Mouse (Mus musculus) hindbrain, embryonic 14.5 days (tissue): ENCODE measurements around the gene Emid1. TPM values are rescaled to one million over a fixed set of nuclear protein-coding genes. Genes with fewer than 3 reads are reported as not detected.

ENCODE experiments used
- ATAC-seq: fragments of 200-750 bp; cut with Nextera tagmentation; 2 replicates; pipeline ENCODE4 v1.8.0; 2017; ENCODE audit warnings: moderate number of reproducible peaks, mild to moderate bottlenecking, moderate TSS enrichment, moderate library complexity; ENCODE audit not compliant: low FRiP score
- DNase-seq: peaks from one replicate; pipeline ENCODE4 v3.0.0-alpha.2; 2015; ENCODE audit warnings: low spot score
- H3K27ac ChIP-seq: fragments of 300-500 bp; sonication (generic); 2 replicates; pipeline ENCODE4 v1.5.1; 2014; ENCODE audit warnings: mild to moderate bottlenecking, moderate library complexity
- H3K27me3 ChIP-seq: fragments of 300-500 bp; sonication (generic); 2 replicates; pipeline ENCODE4 v1.6.1; 2014; ENCODE audit warnings: mild to moderate bottlenecking, low read length, mixed read lengths; ENCODE audit not compliant: control insufficient read depth, insufficient read depth
- H3K36me3 ChIP-seq: fragments of 300-500 bp; sonication (generic); replicated peaks from 2 replicates; pipeline ENCODE4 v1.6.1; 2014; ENCODE audit not compliant: control insufficient read depth, insufficient read depth
- H3K4me1 ChIP-seq: fragments of 300-500 bp; sonication (generic); replicated peaks from 2 replicates; pipeline ENCODE4 v1.6.1; 2014; ENCODE audit warnings: antibody characterized with exemption, low read length, mixed read lengths; ENCODE audit not compliant: control insufficient read depth, insufficient read depth
- H3K4me2 ChIP-seq: fragments of 300-500 bp; sonication (generic); replicated peaks from 2 replicates; pipeline ENCODE4 v1.6.1; 2014; ENCODE audit warnings: mild to moderate bottlenecking, moderate library complexity
- H3K4me3 ChIP-seq: fragments of 300-500 bp; sonication (generic); replicated peaks from 2 replicates; pipeline ENCODE4 v1.5.1; 2014; ENCODE audit warnings: mild to moderate bottlenecking, low read length
- H3K9ac ChIP-seq: fragments of 300-500 bp; sonication (generic); 2 replicates; pipeline ENCODE4 v1.6.1; 2014
- H3K9me3 ChIP-seq: fragments of 300-500 bp; sonication (generic); 2 replicates; pipeline ENCODE4 v1.6.1; 2016; ENCODE audit warnings: low read length; ENCODE audit not compliant: control insufficient read depth
- WGBS: fragments of 180-500 bp; shearing (Covaris S2); extraction: QIAGEN DNeasy Blood & Tissue Kit; methylation state at CpG from one replicate; pipeline ENCODE4 v1.1.7; 2014; 5-methylcytosine and 5-hydroxymethylcytosine counted together
- polyA plus RNA-seq: library from polyadenylated mRNA; unstranded; fragments of >200 nt; fragmentation: Nextera tagmentation; extraction: Ambion mirVana; gene quantifications from 2 replicates; pipeline ENCODE4 v1.2.1, GENCODE M21; 2014

The Emid1 gene
- polyA plus RNA-seq, 1 experiment from 2014 or later, result 17.8 TPM

GRCm38 (mm10) chr11:5135914-5136313 is 16.1 kb downstream of the Emid1 start:
- no peaks in the 10 kb centered on the region for H3K27me3 ChIP-seq
- H3K9ac ChIP-seq, result no peak overlapping the region
- no peaks in the 10 kb centered on the region for H3K36me3 ChIP-seq
- DNase-seq, result no peak
- H3K9me3 ChIP-seq, result no peaks in the 10 kb centered on the region
- WGBS, result 83% methylated on average over 11 of the region's 11 CpGs
- no peak overlapping the region for H3K4me3 ChIP-seq
- H3K4me1 ChIP-seq, result peaks cover 9% of the 10 kb centered on the region
- no peak for ATAC-seq
- no peak overlapping the region for H3K27ac ChIP-seq
- no peak overlapping the region for H3K4me2 ChIP-seq

DNA sequence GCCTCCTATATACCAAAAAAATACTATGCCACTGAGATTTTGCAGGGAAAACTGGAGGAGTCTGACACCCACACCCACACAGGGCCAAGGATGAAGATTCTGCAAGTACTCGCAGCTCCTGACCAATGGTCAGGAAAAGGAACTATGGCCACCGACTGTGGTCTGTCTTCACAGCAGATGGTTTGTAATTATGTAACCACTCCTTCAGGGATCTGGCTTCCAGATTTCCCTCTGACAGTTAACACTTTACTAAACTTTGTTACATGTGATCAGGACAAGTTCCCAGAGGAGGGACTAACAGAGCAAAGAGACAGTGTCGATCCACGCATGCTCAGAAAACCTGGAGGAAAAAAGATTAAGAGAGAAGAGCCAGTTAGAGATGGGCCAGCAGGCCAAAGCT is 19.3 kb downstream of the Emid1 start:
- Histone ChIP-seq H3K9ac (no peak overlapping the region), H3K4me2 (no peak overlapping the region), H3K4me1 (peaks cover 11% of the 10 kb centered on the region), H3K36me3 (no peaks in the 10 kb centered on the region), H3K27me3 (no peaks in the 10 kb centered on the region), H3K27ac (no peak overlapping the region), H3K9me3 (no peaks in the 10 kb centered on the region), H3K4me3 (no peak overlapping the region)
- 76% methylated on average over 4 of the region's 4 CpGs for WGBS
- DNase-seq (no peak), ATAC-seq (no peak)

GRCm38 (mm10) chr11:5130111-5130665 is 21.9 kb downstream of the Emid1 start:
- Histone ChIP-seq H3K36me3 (no peaks in the 10 kb centered on the region), H3K27ac (no peak overlapping the region), H3K4me1 (peaks cover 11% of the 10 kb centered on the region), H3K9ac (no peak overlapping the region), H3K4me2 (no peak overlapping the region), H3K9me3 (no peaks in the 10 kb centered on the region; the same call in 1 of the 2 replicates), H3K4me3 (no peak overlapping the region), H3K27me3 (no peaks in the 10 kb centered on the region)
- ATAC-seq, result no peak
- no peak for DNase-seq
- 55% methylated on average over 4 of the region's 4 CpGs for WGBS

DNA sequence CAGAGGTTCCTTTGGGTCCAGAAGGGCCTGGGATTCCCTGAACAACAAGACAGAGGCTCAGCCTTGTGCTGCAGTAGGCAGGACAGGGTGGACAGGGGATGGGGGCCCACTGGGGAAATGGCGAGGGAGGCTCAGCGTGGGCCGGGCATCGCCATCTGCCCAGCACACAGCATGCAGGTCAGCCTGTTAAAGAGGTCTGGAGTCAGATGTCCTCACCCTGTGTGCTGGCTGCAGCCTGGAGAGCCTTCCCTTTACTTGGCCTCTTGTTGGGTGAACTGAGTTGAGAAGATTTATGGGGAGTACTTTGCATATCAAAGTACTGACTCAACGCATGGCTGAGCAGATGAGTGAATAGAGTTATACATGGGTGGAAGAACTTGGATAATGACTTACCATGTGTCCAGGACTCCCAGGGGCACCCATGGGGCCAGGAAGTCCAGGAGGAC is 23.0 kb downstream of the Emid1 start:
- peak; percentile 30 for DNase-seq
- H3K27ac ChIP-seq, result no peak overlapping the region
- H3K4me3 ChIP-seq, result no peak overlapping the region
- H3K9ac ChIP-seq, result no peak overlapping the region
- H3K9me3 ChIP-seq, result no peaks in the 10 kb centered on the region; the same call in 1 of the 2 replicates
- H3K36me3 ChIP-seq, result no peaks in the 10 kb centered on the region
- peaks cover 11% of the 10 kb centered on the region for H3K4me1 ChIP-seq
- WGBS, result 9% methylated on average over 5 of the region's 5 CpGs
- H3K4me2 ChIP-seq, result no peak overlapping the region
- H3K27me3 ChIP-seq, result no peaks in the 10 kb centered on the region
- peak; percentile 58; the same call in 1 of the 2 replicates for ATAC-seq

DNA sequence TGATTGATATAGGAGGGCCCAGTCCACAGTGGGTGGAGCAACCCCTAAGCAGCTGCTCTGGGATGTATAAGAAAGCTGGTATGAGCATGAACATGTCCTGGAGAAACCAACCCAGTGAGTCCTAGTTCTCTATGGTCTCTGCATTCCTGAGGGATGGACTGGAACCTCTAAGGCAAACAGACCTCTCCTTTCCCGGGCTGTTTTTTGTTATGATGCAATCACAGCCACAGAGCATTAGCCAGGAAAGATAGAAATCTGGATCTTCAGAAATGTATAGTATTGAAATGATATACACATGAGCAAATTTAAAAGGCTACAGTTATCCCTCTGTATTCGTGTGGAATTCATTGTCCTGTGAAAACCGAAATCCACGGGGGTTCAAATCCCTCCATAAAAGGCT is 26.3 kb downstream of the Emid1 start:
- H3K4me2 ChIP-seq, result no peak overlapping the region
- ATAC-seq, result no peak
- no peak overlapping the region for H3K27ac ChIP-seq
- H3K9me3 ChIP-seq, result no peaks in the 10 kb centered on the region; the same call in 1 of the 2 replicates
- no peak for DNase-seq
- WGBS, result 82% methylated on average over 4 of the region's 4 CpGs
- peaks cover 11% of the 10 kb centered on the region for H3K4me1 ChIP-seq
- H3K36me3 ChIP-seq, result no peaks in the 10 kb centered on the region
- H3K4me3 ChIP-seq, result no peak overlapping the region
- H3K27me3 ChIP-seq, result no peaks in the 10 kb centered on the region
- H3K9ac ChIP-seq, result no peak overlapping the region

DNA sequence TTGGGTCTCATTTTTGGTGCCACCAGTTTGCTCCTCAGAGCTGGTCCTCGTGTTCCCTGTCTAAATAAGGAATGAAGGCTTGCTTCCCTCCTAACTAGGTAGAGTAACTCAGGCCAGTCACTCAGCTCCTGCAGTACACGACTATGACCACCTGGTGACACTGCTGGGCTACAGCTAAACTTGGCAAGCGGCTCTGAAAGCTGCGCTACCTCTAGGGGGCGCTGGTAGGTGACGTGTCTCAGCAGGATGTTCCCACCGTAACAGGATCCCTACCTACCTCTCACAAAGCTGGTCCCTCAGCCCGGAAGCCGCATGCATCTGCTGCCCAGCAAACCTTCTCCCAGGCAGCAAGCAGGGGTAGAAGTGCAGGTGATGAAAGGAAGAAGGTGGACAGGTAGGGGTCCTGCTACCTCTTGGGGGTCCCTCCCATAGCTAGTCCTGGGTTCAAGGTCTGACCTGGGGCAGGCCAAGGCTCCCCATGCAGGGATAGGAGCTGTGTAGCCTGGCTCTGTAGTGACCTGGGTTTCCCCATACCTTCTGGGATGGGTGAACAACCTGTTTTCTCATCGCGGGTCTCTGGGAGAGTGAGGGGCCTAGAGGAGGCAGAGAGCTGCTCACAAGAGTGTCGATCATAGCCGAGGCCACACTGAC is 37.0 kb downstream of the Emid1 start:
- peak; percentile 84 for DNase-seq
- H3K9me3 ChIP-seq, result no peaks in the 10 kb centered on the region
- H3K4me2 ChIP-seq, result no peak overlapping the region
- H3K9ac ChIP-seq, result no peak overlapping the region
- H3K4me3 ChIP-seq, result no peak overlapping the region
- 0 out of 2 replicates have a peak, but pooled peaks have one; percentile 38 for ATAC-seq
- no peaks in the 10 kb centered on the region for H3K4me1 ChIP-seq
- H3K27ac ChIP-seq, result no peak overlapping the region
- no peaks in the 10 kb centered on the region for H3K36me3 ChIP-seq
- 36% methylated on average over 13 of the region's 13 CpGs for WGBS
- H3K27me3 ChIP-seq, result no peaks in the 10 kb centered on the region

DNA sequence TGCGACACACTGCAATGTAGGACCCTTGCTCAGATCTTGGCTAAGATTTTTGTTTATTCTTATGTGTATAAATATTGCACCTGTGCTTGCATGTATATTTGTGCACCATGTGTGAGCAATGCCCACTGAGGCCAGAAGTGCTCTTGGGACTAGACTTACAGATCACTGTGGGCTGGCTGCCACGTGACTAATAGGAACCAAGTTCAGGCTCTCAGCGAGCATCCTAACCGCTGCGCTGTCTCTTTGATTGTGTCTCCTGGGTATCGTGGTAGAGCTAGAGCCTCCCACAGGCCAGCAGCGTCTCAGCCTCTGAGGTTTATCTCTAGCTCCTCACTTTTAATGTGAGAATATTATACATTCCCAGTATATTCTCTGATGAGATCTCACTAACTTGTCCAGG is 38.4 kb downstream of the Emid1 start:
- Histone ChIP-seq H3K4me3 (no peak overlapping the region), H3K9ac (no peak overlapping the region), H3K9me3 (no peaks in the 10 kb centered on the region), H3K4me1 (no peaks in the 10 kb centered on the region), H3K4me2 (no peak overlapping the region), H3K27ac (no peak overlapping the region), H3K36me3 (no peaks in the 10 kb centered on the region), H3K27me3 (no peaks in the 10 kb centered on the region)
- ATAC-seq (no peak), DNase-seq (no peak)
- WGBS, result 81% methylated on average over 7 of the region's 7 CpGs

DNA sequence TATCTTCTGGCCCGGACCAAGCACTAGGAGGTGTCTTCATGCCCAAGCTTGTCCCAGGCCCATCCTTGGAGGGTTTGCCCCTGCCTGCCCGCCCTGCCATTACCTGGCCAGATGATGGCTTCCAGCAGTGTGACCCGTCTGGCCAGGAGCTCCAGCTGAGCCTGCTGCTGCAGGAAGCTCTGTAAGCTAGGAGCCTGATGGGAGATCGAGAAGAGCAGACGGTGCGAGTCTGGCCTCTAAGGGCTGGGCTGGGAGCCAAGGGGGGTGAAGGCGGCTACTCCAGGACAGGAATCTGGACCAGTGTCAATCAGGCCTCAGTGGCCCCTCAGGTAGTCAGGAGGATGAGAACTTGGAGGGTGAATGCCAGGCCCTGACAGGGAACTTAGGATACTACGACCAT is 42.6 kb downstream of the Emid1 start:
- 66% methylated on average over 8 of the region's 8 CpGs for WGBS
- Histone ChIP-seq H3K36me3 (peaks cover 13% of the 10 kb centered on the region; the same call in 1 of the 2 replicates), H3K4me1 (no peaks in the 10 kb centered on the region), H3K27ac (no peak overlapping the region), H3K4me3 (no peak overlapping the region), H3K27me3 (no peaks in the 10 kb centered on the region), H3K4me2 (no peak overlapping the region), H3K9me3 (no peaks in the 10 kb centered on the region), H3K9ac (no peak overlapping the region)
- ATAC-seq (no peak), DNase-seq (no peak)

GRCm38 (mm10) chr11:5103986-5104509 is 48.0 kb downstream of the Emid1 start:
- WGBS, result 93% methylated on average over 4 of the region's 4 CpGs
- Histone ChIP-seq H3K9me3 (no peaks in the 10 kb centered on the region), H3K4me3 (no peak overlapping the region), H3K4me1 (peaks cover 15% of the 10 kb centered on the region), H3K4me2 (no peak overlapping the region), H3K36me3 (peaks cover 38% of the 10 kb centered on the region), H3K9ac (no peak overlapping the region), H3K27ac (no peak overlapping the region), H3K27me3 (no peaks in the 10 kb centered on the region)
- ATAC-seq (no peak), DNase-seq (no peak)
